ENCODE assay signal across 16 mouse cellular contexts in genomic region chr14:118649199-118649894, GRCm38 (mm10). TPM values are rescaled to one million over a fixed set of nuclear protein-coding genes. Genes with fewer than 3 reads are reported as not detected.
A peak's percentile ranks its signal among the peaks of the same experiment; 100 is the strongest.
DNase-seq lines count a peak whose midpoint lies in the region; ATAC-seq and TF ChIP-seq lines count a peak whose summit lies in the region.
"Had no signal": no experiment of that assay in that cellular context is flagged by ENCODE, and none has a peak within 500 bp of the region (broad histone marks: within the 10 kb centered on the region; RNA-seq: fewer than 3 reads in every experiment).

No protein-coding gene starts in this region.

- no peak for TF ChIP-seq CTCF in lung, postnatal 0 days (IDR thresholded peaks at IDR 0.05)
- TF ChIP-seq CTCF in lung, adult 2 months (IDR thresholded peaks at IDR 0.05; ENCODE audit: insufficient read depth, low read length), result no peak

- intact Hi-C loops in heart, postnatal 10 days (cut with DNase I), result no loop called here

- DNase-seq in heart, adult 18-20 months, result peak; percentile 61 to 70
- DNase-seq in heart, postnatal 10 days, result no peak
- DNase-seq in lung, postnatal 0 days (ENCODE audit: low spot score), result peak; percentile 66
- DNase-seq in lung, adult 2 months, result no peak
- no peak for DNase-seq in thymus, postnatal 0 days (ENCODE audit: low spot score)
- DNase-seq: cerebellum, adult 18-20 months; lung, adult 18-20 months; right cerebral cortex, adult 18-20 months; thymus, postnatal 14 days had no signal

- 40% methylated on average over 6 of the region's 7 CpGs for whole genome bisulfite sequencing in lung, postnatal 0 days
- WGBS in lung, adult 2 months, result 49% methylated on average over 7 of the region's 7 CpGs
- whole genome bisulfite sequencing in midbrain, embryonic 16.5 days, result 89% methylated on average over 7 of the region's 7 CpGs

- no peaks in the 10 kb centered on the region for H3K27me3 ChIP-seq in lung, postnatal 0 days (replicated peaks; ENCODE audit: insufficient read depth, low read length)
- H3K27me3 ChIP-seq in midbrain, embryonic 16.5 days (ENCODE audit: control insufficient read depth, insufficient read depth, low read depth, low read length), result no peaks in the 10 kb centered on the region
- H3K27me3 ChIP-seq: midbrain, embryonic 15.5 days; neural tube, embryonic 13.5 days had no signal

- peak; percentile 88 for TF ChIP-seq EP300 in lung, postnatal 0 days (IDR thresholded peaks at IDR 0.05)

- ATAC-seq in lung, postnatal 0 days, result peak; percentile 55; the same call in 1 of the 2 replicates
- ATAC-seq in granulocyte monocyte progenitor cell, adult 5-6 weeks (replicated peaks; ENCODE audit: poor library complexity, severe bottlenecking), result peak; percentile 72
- peak; percentile 96 for ATAC-seq in megakaryocyte-erythroid progenitor cell, adult 5-6 weeks (replicated peaks; ENCODE audit: low FRiP score, low TSS enrichment, poor library complexity, severe bottlenecking)
- ATAC-seq in midbrain, embryonic 16.5 days, result no peak
- ATAC-seq: intestine, embryonic 16.5 days; midbrain, embryonic 15.5 days had no signal

- H3K27ac ChIP-seq in lung, postnatal 0 days (ENCODE audit: low read length), result no peak overlapping the region
- H3K27ac ChIP-seq in midbrain, embryonic 16.5 days (ENCODE audit: low read length), result no peak overlapping the region
- H3K27ac ChIP-seq: forebrain, embryonic 10.5 days; midbrain, embryonic 15.5 days; neural tube, embryonic 13.5 days had no signal

- no peaks in the 10 kb centered on the region for H3K9me3 ChIP-seq in lung, postnatal 0 days (ENCODE audit: low read length)
- H3K9me3 ChIP-seq in midbrain, embryonic 16.5 days (replicated peaks; ENCODE audit: control insufficient read depth, low read length, poor library complexity, severe bottlenecking), result no peaks in the 10 kb centered on the region
- H3K9me3 ChIP-seq: forebrain, embryonic 10.5 days; midbrain, embryonic 15.5 days; neural tube, embryonic 13.5 days had no signal

- TF ChIP-seq POLR2A in lung, adult 2 months (IDR thresholded peaks at IDR 0.05; ENCODE audit: borderline replicate concordance, extremely low read depth, low read depth, low read length), result no peak

- H3K9ac ChIP-seq in lung, postnatal 0 days (replicated peaks; ENCODE audit: low read depth), result no peak overlapping the region
- H3K9ac ChIP-seq in midbrain, embryonic 16.5 days (ENCODE audit: low read depth, low read length), result no peak overlapping the region
- H3K9ac ChIP-seq: midbrain, embryonic 15.5 days; neural tube, embryonic 13.5 days had no signal

- H3K4me3 ChIP-seq in lung, postnatal 0 days (ENCODE audit: low read depth, low read length), result no peak overlapping the region
- H3K4me3 ChIP-seq in lung, adult 2 months (replicated peaks; ENCODE audit: extremely low read depth, low read depth, low read length), result no peak overlapping the region
- no peak overlapping the region for H3K4me3 ChIP-seq in midbrain, embryonic 16.5 days (ENCODE audit: low read depth, low read length)
- H3K4me3 ChIP-seq: forebrain, embryonic 10.5 days; midbrain, embryonic 15.5 days; neural tube, embryonic 13.5 days had no signal

- no peaks in the 10 kb centered on the region for H3K36me3 ChIP-seq in lung, postnatal 0 days (ENCODE audit: insufficient read depth, low read length)
- H3K36me3 ChIP-seq in midbrain, embryonic 16.5 days (ENCODE audit: control insufficient read depth, insufficient read depth, low read length), result no peaks in the 10 kb centered on the region
- H3K36me3 ChIP-seq: forebrain, embryonic 10.5 days; midbrain, embryonic 15.5 days; neural tube, embryonic 13.5 days had no signal

- H3K4me2 ChIP-seq in lung, postnatal 0 days (replicated peaks; ENCODE audit: low read depth, low read length), result no peak overlapping the region
- no peak overlapping the region for H3K4me2 ChIP-seq in midbrain, embryonic 16.5 days (ENCODE audit: low read length)
- H3K4me2 ChIP-seq: midbrain, embryonic 15.5 days; neural tube, embryonic 13.5 days had no signal

- H3K4me1 ChIP-seq in lung, postnatal 0 days (ENCODE audit: insufficient read depth, low read depth, low read length), result no peaks in the 10 kb centered on the region
- no peaks in the 10 kb centered on the region; the same call in 1 of the 2 replicates for H3K4me1 ChIP-seq in lung, adult 2 months (ENCODE audit: control insufficient read depth, insufficient read depth, low read length)
- no peaks in the 10 kb centered on the region for H3K4me1 ChIP-seq in midbrain, embryonic 16.5 days (ENCODE audit: control insufficient read depth, insufficient read depth, low read length)
- H3K4me1 ChIP-seq: forebrain, embryonic 10.5 days; midbrain, embryonic 15.5 days; neural tube, embryonic 13.5 days had no signal

RNA-seq across cellular contexts. Expression of gene Abcc4, which starts 56.7 kb away (rescaled TPM):
- total RNA-seq in heart, adult 18-20 months (2021), result 10 to 100 TPM in 1 of 2 experiments, 1 to 10 TPM in 1; 8.3 to 10.5 TPM
- 1 to 10 TPM; 5.2 to 6.2 TPM for total RNA-seq in heart, postnatal 10 days (2021)
- 1.0 and 1.2 TPM in 2 replicates for polyA plus RNA-seq in lung, postnatal 0 days (2015; fragmentation: Nextera tagmentation; extraction: Ambion mirVana)
- 3.6 and 8.7 TPM in 2 replicates for polyA plus RNA-seq in lung, adult 2 months (2012; rRNA removed)
- 42.4 and 42.7 TPM in 2 replicates for total RNA-seq in granulocyte monocyte progenitor cell, adult 5-6 weeks (2014; fragmentation: Nextera tagmentation)
- total RNA-seq in granulocyte monocyte progenitor cell, adult 5-6 weeks (2017), result 34.0 and 38.8 TPM in 2 replicates
- total RNA-seq in megakaryocyte-erythroid progenitor cell, adult 5-6 weeks (2014; fragmentation: Nextera tagmentation), result 20.5 and 25.4 TPM in 2 replicates
- total RNA-seq in megakaryocyte-erythroid progenitor cell, adult 5-6 weeks (2017), result 12.2 and 15.6 TPM in 2 replicates
- 3.3 and 3.5 TPM in 2 replicates for polyA plus RNA-seq in thymus, postnatal 0 days (2015; fragmentation: Nextera tagmentation; extraction: Ambion mirVana)
- polyA plus RNA-seq in midbrain, embryonic 16.5 days (2015; fragmentation: Nextera tagmentation; extraction: Ambion mirVana), result 2.0 and 2.1 TPM in 2 replicates

Comparison
In these comparisons a context has a peak if more than half of its experiments do, and no peak if none do; other contexts are left out.
1. DNase-seq: peak in heart, adult 18-20 months (2 of 2) and lung, postnatal 0 days (single experiment); none in heart, postnatal 10 days (0 of 2), lung, adult 2 months (single experiment) and thymus, postnatal 0 days (single experiment).